Mouse (Mus musculus): ENCODE data around the gene Cd300ld5.
"Not testable (repeated sequence)": the region's sequence is repeated elsewhere in the genome, so short reads cannot be mapped to it uniquely, and the experiment has no call there.

Cd300ld5 gene

DNA sequence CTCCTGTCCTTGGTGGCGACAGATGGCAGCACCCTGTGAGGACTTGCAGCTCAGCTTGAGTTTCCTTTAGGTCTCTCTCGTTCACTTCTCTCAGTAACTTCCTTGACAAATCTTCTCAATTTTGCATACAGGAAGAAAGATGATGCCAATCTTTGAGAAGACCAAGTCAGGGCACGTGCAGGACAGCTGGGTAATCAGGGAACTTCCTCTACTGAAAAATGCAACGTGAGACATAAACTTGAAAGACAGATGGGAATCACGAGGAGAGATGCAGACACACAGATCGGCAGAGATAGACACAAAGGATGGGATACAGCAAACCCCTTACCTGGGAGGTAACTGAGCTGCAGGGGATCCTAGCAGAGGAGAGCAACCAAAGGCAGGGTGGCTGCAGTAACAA is at the start of gene Cd300ld5:
TSS of gene Cd300ld5 (minus strand) at position 101 of the 400 bp plus-strand sequence.
- DNase-seq (ENCODE audit: low read depth, low spot score): not testable (repeated sequence)

DNA sequence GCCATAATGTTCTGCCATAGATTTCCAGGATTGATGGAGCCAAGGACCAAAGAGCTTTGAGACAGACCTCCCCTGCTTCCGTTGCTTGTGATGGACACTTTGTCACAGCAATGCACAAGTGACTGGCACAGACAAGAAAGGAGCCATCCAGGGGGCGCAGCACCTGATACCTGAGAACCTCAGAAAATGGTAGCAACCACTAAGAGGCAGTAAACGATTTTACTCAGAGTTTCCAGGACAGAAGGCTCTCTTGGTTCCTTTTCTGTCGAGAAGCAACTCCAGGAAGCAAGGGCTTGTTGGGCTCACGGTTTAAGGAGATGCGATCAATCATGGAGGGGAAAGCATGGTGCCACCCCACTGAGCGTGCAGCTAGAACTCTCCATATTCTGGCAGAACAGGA is 48.6 kb upstream of the Cd300ld5 start:
- no peak for DNase-seq (ENCODE audit: low read depth, low spot score)

- no peak for DNase-seq (ENCODE audit: low read depth, low spot score)
Measured at GRCm38 (mm10) chr11:115085064-115085463, 47.5 kb upstream of the Cd300ld5 start.

- DNase-seq (ENCODE audit: low read depth, low spot score): no peak
Measured at GRCm38 (mm10) chr11:115084595-115084994, 47.0 kb upstream of the Cd300ld5 start.

DNA sequence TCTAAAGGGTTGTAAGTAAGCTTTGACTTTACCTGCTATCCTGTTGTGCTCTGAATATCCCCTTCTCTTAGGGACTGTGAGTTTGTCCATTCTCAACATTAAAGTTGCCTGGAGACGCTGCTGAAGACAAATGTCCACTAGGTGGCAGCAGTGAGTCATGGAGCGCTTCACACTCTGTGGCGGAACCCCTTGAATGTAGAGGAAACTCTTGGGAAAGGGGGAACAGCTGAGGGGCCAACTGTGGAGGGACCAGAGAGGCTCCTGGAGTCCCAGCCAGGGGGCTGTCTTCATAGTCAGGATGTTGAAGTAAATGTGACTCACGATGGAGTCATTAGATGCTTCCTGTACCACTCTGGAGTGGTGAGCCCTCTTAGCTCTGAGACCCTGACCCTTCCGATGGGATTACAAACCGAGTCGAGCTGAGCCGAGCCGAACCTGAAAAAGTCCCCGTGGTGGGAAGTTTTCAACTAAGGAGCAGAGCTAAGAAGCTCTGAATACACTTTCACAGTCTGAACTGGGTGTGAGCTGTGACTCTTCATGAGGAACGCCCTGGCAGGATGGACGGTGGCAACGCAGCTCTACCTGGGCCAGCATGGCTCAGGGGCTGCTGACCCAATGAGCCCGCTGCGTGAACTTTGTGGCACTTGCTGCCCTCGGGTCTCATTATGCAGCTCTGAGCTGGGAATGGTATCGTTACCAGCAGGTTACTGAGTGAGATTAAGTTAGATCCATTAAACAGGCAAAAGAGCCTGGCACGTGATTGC is 46.0 kb upstream of the Cd300ld5 start:
- DNase-seq (ENCODE audit: low read depth, low spot score): peak; percentile 46

DNA sequence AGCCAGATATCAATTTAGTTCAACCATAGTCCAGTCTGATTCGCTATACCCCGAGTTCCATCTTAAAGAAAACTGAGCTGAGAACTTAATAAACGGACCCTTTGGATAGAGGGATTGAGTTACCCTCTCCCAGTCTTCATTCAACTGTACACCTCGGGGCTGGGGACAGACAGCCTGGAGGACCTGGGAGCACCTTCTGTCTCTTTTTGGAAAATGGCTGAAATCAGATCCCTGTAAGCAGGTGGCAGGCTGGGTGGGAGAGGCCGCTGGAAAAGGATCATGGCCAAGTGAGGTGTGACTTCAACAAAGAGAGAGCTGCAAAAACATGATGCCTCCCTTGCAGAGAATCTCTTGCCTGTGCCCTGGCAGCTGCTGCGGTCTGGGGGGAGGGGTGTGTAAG is 44.6 kb upstream of the Cd300ld5 start:
- no peak for DNase-seq (ENCODE audit: low read depth, low spot score)

DNA sequence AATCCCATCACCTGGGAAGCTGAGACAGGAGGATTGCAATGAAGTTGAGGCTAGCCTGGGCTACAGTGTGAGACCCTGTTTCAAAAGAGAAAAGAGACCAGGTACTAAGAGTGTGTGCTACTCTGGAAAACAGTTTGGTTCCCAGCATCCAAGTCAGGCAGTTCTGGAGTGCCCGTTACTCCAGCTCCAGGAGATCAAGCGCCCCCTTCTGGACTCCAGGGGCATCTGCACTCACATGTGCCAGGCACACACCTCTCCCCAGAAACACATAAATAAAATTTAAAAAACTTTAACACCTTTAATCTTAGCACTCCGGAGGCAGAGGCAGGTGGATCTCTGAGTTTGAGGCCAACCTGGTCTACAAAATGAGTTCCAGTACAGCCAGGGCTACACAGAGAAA is 43.8 kb upstream of the Cd300ld5 start:
- DNase-seq (ENCODE audit: low read depth, low spot score): no peak

DNA sequence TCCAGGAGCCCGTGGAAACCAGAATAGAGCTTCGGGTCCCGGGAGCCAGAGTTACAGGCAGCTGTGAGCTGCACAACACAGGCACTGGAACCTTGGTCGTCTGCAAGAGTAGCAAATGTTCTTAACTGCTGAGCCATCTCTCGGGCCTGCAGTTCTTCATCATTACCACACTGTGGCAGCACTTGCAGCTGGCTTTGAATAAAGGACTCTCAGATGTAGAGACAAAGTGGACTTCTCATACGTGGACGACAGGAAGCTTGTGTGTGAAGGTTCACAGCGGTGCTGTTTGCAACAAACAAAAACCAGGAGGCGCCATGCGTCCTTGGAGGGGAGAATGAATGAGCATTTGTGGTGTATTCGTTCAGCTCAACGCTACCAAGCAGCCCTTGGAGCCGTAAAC is 43.3 kb upstream of the Cd300ld5 start:
- DNase-seq (ENCODE audit: low read depth, low spot score): no peak

- no peak for DNase-seq (ENCODE audit: low read depth, low spot score)
Measured at GRCm38 (mm10) chr11:115078680-115079079, 41.1 kb upstream of the Cd300ld5 start.

- DNase-seq (ENCODE audit: low read depth, low spot score): no peak
Measured at GRCm38 (mm10) chr11:115077436-115077835, 39.9 kb upstream of the Cd300ld5 start.

GRCm38 (mm10) chr11:115075859-115076258 is 38.3 kb upstream of the Cd300ld5 start:
- DNase-seq (ENCODE audit: low read depth, low spot score): no peak

GRCm38 (mm10) chr11:115075407-115075806 is 37.8 kb upstream of the Cd300ld5 start:
- DNase-seq (ENCODE audit: low read depth, low spot score): no peak

GRCm38 (mm10) chr11:115073002-115073401 is 35.4 kb upstream of the Cd300ld5 start:
- no peak for DNase-seq (ENCODE audit: low read depth, low spot score)

DNA sequence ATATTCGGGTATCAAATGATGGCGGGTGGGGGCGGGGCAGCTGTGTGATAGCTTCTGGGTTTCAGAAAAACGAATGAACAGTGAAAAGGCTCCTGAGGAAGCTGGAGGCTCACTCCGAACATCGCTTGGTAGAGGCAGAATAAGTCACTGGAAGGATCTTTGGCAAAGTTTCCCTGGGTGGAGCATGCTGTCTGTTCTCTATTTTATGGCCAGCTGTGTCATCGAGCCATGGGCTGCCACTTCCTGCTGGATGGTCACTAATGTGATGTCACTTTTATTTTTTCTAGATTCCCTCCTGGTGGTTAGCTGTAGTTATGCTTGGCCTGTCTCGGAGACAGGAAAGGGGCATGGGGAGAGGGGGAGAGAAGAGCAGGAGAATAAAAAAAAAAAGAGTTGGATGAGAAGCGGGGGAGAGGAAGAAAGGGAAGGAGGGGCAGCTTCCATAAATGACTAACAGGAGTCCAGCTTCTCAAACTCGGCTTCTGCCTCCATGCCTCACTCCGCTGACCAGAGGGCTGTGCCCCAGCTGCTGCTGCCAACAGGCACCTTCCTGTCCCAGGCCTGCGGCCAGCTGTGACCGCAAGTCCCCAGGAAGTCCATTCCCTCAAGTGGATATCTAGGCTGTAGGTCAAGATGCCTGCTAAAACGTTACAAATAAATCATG is 34.2 kb upstream of the Cd300ld5 start:
- no peak for DNase-seq (ENCODE audit: low read depth, low spot score)

- no peak for DNase-seq (ENCODE audit: low read depth, low spot score)
Measured at GRCm38 (mm10) chr11:115071015-115071551, 33.5 kb upstream of the Cd300ld5 start.

- DNase-seq (ENCODE audit: low read depth, low spot score): no peak
Measured at GRCm38 (mm10) chr11:115066768-115067167, 29.2 kb upstream of the Cd300ld5 start.

- DNase-seq (ENCODE audit: low read depth, low spot score): no peak
Measured at GRCm38 (mm10) chr11:115062077-115062476, 24.5 kb upstream of the Cd300ld5 start, which contains the start of gene Cd300e. TSS of gene Cd300e (minus strand) at chr11:115062177.

DNA sequence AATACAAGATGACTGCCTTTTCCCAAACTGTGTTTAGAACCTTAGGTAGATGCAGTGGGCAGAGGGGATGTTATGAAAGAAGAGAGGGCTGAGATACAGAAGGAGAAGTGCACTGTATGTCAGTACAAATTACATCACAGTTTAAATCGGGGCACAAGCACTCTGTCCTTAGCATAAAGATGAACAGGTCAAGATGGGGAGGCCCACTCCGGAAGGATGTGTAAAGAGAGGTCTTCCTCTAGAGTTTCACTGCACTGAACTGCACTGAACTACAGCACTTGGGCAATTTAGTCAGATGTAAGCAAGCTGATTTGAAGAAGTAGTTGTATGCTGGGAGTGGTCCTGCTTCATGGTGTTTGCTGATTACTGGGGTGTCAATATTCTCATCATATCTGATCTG is 22.2 kb upstream of the Cd300ld5 start:
- DNase-seq (ENCODE audit: low read depth, low spot score): no peak

DNA sequence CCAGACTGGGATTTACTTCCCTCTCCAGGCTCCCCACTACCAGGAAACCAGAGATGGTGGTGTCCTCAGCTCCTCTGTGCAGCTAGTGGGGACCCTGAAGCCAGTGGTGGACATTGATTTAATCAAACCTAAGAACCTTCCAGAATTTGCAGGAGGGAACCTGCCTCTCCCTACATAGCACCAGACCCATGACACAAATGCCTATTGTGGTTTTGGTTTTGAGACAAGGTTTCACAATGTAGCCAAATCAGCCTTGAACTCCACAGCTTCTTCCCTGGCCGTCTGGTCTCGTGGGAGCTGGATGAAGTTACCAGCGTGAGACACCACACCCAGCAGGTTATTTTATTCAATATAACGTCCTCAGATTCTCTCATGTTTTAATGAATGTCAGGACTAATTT is 21.1 kb upstream of the Cd300ld5 start:
- no peak for DNase-seq (ENCODE audit: low read depth, low spot score)

DNA sequence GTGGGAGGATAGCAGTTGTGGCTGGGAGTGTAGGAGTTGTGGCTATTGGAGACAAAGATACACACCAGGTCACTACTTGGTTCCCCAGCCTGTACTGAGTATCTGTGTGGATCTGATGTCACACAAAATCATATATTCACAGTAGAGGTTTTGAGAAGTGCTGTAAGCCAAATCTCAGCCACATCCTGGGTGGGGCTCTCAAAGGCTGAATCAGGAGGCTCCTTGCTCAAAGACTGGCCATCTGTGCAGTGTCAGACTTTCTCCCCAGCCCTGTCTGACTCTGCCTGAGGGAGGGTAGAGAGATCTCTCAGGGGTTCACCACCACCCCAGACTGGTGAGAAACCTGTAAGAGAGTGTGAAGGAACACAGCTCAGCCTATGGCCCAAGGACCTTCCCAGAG is 17.0 kb upstream of the Cd300ld5 start:
- no peak for DNase-seq (ENCODE audit: low read depth, low spot score)

- no peak for DNase-seq (ENCODE audit: low read depth, low spot score)
Measured at GRCm38 (mm10) chr11:115052991-115053390, 15.4 kb upstream of the Cd300ld5 start.

DNA sequence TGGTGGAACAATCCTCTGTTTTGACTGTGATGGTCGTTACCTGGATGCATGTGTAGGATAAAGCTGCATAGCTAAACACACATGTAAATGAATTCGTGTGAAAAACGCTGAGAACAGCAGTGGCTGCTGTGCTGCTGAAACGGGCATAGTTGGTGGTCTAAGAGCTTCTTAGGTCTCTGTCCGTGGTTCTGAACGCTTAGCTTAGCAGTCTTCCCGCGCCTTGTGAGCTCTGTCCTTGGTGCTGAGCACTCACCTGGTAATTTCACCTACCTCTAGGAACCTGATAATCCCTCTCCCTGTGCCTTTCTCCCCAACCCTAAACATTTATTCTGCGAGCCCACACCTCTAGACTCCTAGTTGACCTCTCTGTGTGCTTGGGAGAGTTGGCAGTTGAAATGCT is 14.6 kb upstream of the Cd300ld5 start:
- no peak for DNase-seq (ENCODE audit: low read depth, low spot score)

All from c-Kit-negative CD71-positive TER-119-positive erythroid progenitor cells, embryonic 14.5 days (primary cell).